ENCODE assay signal across 18 mouse cellular contexts in genomic region chr2:126507477-126507876, GRCm38 (mm10). TPM values are rescaled to one million over a fixed set of nuclear protein-coding genes. Genes with fewer than 3 reads are reported as not detected.
DNase-seq lines count a peak whose midpoint lies in the region; ATAC-seq lines count a peak whose summit lies in the region.
"Had no signal": no experiment of that assay in that cellular context is flagged by ENCODE, and none has a peak within 500 bp of the region (broad histone marks: within the 10 kb centered on the region; RNA-seq: fewer than 3 reads in every experiment).

No protein-coding gene starts in this region.

- no peak for DNase-seq in layer of hippocampus, adult 18-20 months (ENCODE audit: low spot score in 2 of 2)
- no peak for DNase-seq in spleen, postnatal 14 days (ENCODE audit: low spot score in 2 of 2)
- DNase-seq: adrenal gland, adult 2 months; adrenal gland, postnatal 10 days; adrenal gland, postnatal 25 days; cerebellum, adult 11 months; cerebellum, adult 18-20 months; cerebellum, adult 8-10 months; cerebellum, adult 9-11 months; cerebellum, postnatal 14 days; cerebellum, postnatal 36 days; forebrain, postnatal 0 days had no signal

- ATAC-seq in common myeloid progenitor, adult 5-6 weeks (replicated peaks; ENCODE audit: low read depth, poor library complexity, severe bottlenecking), result 0 out of 2 replicates have a peak, but pooled peaks have one; percentile 15
- ATAC-seq in granulocyte monocyte progenitor cell, adult 5-6 weeks (replicated peaks; ENCODE audit: poor library complexity, severe bottlenecking), result peak; percentile 63
- ATAC-seq in megakaryocyte progenitor cell, adult 5-6 weeks (replicated peaks; ENCODE audit: poor library complexity), result peak; percentile 52; the same call in 1 of the 2 replicates
- ATAC-seq: forebrain, embryonic 13.5 days; forebrain, embryonic 15.5 days; forebrain, postnatal 0 days had no signal

RNA-seq across cellular contexts. Expression of gene Atp8b4, which starts 7.0 kb away (rescaled TPM):
- 78.1 and 85.9 TPM in 2 replicates for total RNA-seq in common myeloid progenitor, adult 5-6 weeks (2017)
- 230 and 261 TPM in 2 replicates for total RNA-seq in granulocyte monocyte progenitor cell, adult 5-6 weeks (2014; fragmentation: Nextera tagmentation)
- 411 and 415 TPM in 2 replicates for total RNA-seq in granulocyte monocyte progenitor cell, adult 5-6 weeks (2017)
- total RNA-seq in megakaryocyte progenitor cell, adult 5-6 weeks (2015), result 276 and 297 TPM in 2 replicates
- total RNA-seq in megakaryocyte progenitor cell, adult 5-6 weeks (2017), result 305 and 319 TPM in 2 replicates
- total RNA-seq in layer of hippocampus, adult 18-20 months (2021), result not detected
- total RNA-seq: forebrain, postnatal 0 days; MEL had no signal

RNA-seq across cellular contexts. Expression of gene Slc27a2, which starts 44.7 kb away (rescaled TPM):
- total RNA-seq in common myeloid progenitor, adult 5-6 weeks (2017), result 0.55 and 0.68 TPM in 2 replicates
- not detected in 2 replicates for total RNA-seq in granulocyte monocyte progenitor cell, adult 5-6 weeks (2014; fragmentation: Nextera tagmentation)
- total RNA-seq in granulocyte monocyte progenitor cell, adult 5-6 weeks (2017), result not detected in 2 replicates
- 0.10 TPM in 1 of 2 replicates, not detected in the other for total RNA-seq in megakaryocyte progenitor cell, adult 5-6 weeks (2015)
- 0.04 and 0.54 TPM in 2 replicates for total RNA-seq in megakaryocyte progenitor cell, adult 5-6 weeks (2017)
- total RNA-seq in layer of hippocampus, adult 18-20 months (2021), result 10 to 100 TPM; 13.9 to 14.2 TPM
- total RNA-seq: MEL had no signal

Comparison
In these comparisons a context has a peak if more than half of its experiments do, and no peak if none do; other contexts are left out.
1. RNA of gene Atp8b4, which starts 7.0 kb away (total RNA-seq): 230 to 415 TPM in granulocyte monocyte progenitor cell, adult 5-6 weeks, 276 to 319 TPM in megakaryocyte progenitor cell, adult 5-6 weeks and 78.1 to 85.9 TPM in common myeloid progenitor, adult 5-6 weeks; not detected in layer of hippocampus, adult 18-20 months; every median in the first group is over 10 times any median in the second.
2. Peak in every context shown above with its lines, with median percentiles within 50 percentile points of each other: ATAC-seq.